Mouse (Mus musculus) intestine, embryonic 14.5 days (tissue): ENCODE data around the gene Specc1. TPM values are rescaled to one million over a fixed set of nuclear protein-coding genes. Genes with fewer than 3 reads are reported as not detected.
A peak's percentile ranks its signal among the peaks of the same experiment; 100 is the strongest.

ENCODE experiments used
- ATAC-seq: fragments of 200-750 bp; cut with Nextera tagmentation; replicated peaks from 2 replicates; pipeline ENCODE4 v1.8.0; 2017; ENCODE audit warnings: low read depth, moderate number of reproducible peaks, moderate TSS enrichment, moderate library complexity; ENCODE audit not compliant: low FRiP score, low TSS enrichment
- DNase-seq: peaks from one replicate; pipeline ENCODE4 v3.0.0-alpha.2; 2018; ENCODE audit warnings: low spot score
- H3K27ac ChIP-seq: fragments of 300-500 bp; sonication (generic); 2 replicates; pipeline ENCODE4 v1.5.1; 2014; ENCODE audit warnings: low read depth, mild to moderate bottlenecking, control low read depth
- H3K27me3 ChIP-seq: fragments of 300-500 bp; sonication (generic); replicated peaks from 2 replicates; pipeline ENCODE4 v1.6.1; 2014; ENCODE audit warnings: low read length, control low read depth; ENCODE audit not compliant: control insufficient read depth, insufficient read depth
- H3K36me3 ChIP-seq: fragments of 300-500 bp; sonication (generic); 2 replicates; pipeline ENCODE4 v1.6.1; 2014; ENCODE audit warnings: low read length, control low read depth; ENCODE audit not compliant: control insufficient read depth, insufficient read depth
- H3K4me1 ChIP-seq: fragments of 300-500 bp; sonication (generic); replicated peaks from 2 replicates; pipeline ENCODE4 v1.6.1; 2014; ENCODE audit warnings: low read length, control low read depth, mixed read lengths; ENCODE audit not compliant: control insufficient read depth, insufficient read depth
- H3K4me2 ChIP-seq: fragments of 300-500 bp; sonication (generic); 2 replicates; pipeline ENCODE4 v1.6.1; 2014; ENCODE audit warnings: low read length
- H3K4me3 ChIP-seq: fragments of 300-500 bp; sonication (generic); 2 replicates; pipeline ENCODE4 v1.5.1; 2014; ENCODE audit warnings: low read depth, low read length, control low read depth, mixed read lengths
- H3K9ac ChIP-seq: fragments of 300-500 bp; sonication (generic); 2 replicates; pipeline ENCODE4 v1.6.1; 2014; ENCODE audit warnings: mild to moderate bottlenecking, low read length
- H3K9me3 ChIP-seq: fragments of 300-500 bp; sonication (generic); 2 replicates; pipeline ENCODE4 v1.6.1; 2016; ENCODE audit warnings: low read length, control low read depth; ENCODE audit not compliant: control insufficient read depth
- WGBS: fragments of 180-500 bp; shearing (Covaris S2); extraction: QIAGEN DNeasy Blood & Tissue Kit; methylation state at CpG from one replicate; pipeline ENCODE4 v1.1.7; 2014; 5-methylcytosine and 5-hydroxymethylcytosine counted together
- polyA plus RNA-seq: library from polyadenylated mRNA; unstranded; fragments of >200 nt; fragmentation: Nextera tagmentation; extraction: Ambion mirVana; gene quantifications from 2 replicates; pipeline ENCODE4 v1.2.1, GENCODE M21; 2014

Specc1 gene
- polyA plus RNA-seq, 1 experiment from 2014 or later, result 10.5 TPM

DNA sequence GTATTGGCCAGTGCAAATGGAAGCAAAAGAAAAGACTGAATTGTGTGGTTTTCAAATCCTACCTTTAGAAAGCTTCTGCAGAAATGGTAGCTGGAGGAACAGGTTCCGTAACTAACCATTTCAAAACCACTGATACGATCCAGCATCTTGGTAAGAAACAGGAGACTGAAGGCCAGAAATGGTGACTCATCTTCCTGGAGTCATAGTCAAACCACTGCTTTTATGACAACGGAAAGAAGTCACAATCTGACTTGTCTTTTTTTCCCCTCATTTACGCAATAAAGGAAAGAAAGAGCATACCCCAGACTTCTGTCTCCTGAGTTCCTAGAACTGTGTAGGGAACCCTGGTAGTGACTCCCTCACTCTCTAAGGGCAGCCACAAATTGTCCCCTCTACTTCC, 228.3 kb downstream of the Specc1 start:
- no peak for ATAC-seq
- no peaks in the 10 kb centered on the region for H3K36me3 ChIP-seq
- H3K4me1 ChIP-seq, result no peaks in the 10 kb centered on the region
- no peak overlapping the region for H3K9ac ChIP-seq
- WGBS, result 87% methylated on average over 4 of the region's 4 CpGs
- no peaks in the 10 kb centered on the region for H3K9me3 ChIP-seq
- no peak overlapping the region for H3K4me2 ChIP-seq
- H3K27ac ChIP-seq, result no peak overlapping the region
- DNase-seq, result no peak
- no peak overlapping the region for H3K4me3 ChIP-seq
- no peaks in the 10 kb centered on the region for H3K27me3 ChIP-seq

DNA sequence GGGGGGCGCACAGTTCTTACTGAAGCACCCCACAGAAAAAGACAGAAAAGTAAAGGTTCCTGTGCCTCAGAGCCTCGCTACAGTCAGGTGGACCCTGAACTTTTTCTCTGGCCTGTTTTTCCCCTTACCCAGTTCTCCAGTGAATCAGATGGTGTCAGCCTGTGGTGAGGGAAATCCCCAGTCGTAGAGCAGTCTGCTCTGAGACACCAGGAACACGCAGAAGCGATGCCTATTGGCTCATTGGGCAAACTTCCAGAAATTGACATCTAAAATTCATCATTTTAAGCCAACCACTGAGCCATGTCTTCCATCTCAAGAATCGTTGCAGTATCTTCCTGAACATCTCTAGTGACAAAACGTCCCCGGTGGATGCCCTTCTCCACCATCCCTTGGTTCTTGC, 230.5 kb downstream of the Specc1 start:
- Histone ChIP-seq H3K9ac (no peak overlapping the region), H3K4me3 (no peak overlapping the region), H3K27me3 (no peaks in the 10 kb centered on the region), H3K4me1 (no peaks in the 10 kb centered on the region), H3K27ac (no peak overlapping the region), H3K36me3 (no peaks in the 10 kb centered on the region), H3K9me3 (no peaks in the 10 kb centered on the region), H3K4me2 (no peak overlapping the region)
- ATAC-seq, result no peak
- 86% methylated on average over 8 of the region's 8 CpGs for WGBS
- no peak for DNase-seq

DNA sequence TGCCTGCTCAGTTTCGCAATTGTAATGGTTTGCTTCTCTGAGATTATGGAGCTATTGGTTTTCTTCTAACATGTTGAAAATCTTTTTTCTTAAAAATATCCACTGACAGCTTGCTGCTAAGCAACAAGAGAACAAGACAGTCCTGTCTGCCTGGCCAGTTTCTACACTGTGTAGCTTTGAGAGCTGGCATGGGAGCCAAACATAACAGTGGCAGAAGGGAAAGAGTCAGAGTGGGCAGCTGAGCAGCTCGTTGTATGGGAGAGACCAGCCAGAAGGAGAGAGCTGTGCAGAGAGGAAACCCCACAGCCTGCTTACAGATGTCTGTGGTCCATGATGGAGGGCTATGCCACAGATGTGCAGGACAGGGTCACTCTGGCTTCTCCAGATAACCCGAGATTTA, 235.5 kb downstream of the Specc1 start:
- Histone ChIP-seq H3K9ac (no peak overlapping the region), H3K4me3 (no peak overlapping the region), H3K9me3 (no peaks in the 10 kb centered on the region), H3K4me1 (no peaks in the 10 kb centered on the region), H3K4me2 (no peak overlapping the region), H3K27ac (no peak overlapping the region), H3K27me3 (no peaks in the 10 kb centered on the region), H3K36me3 (no peaks in the 10 kb centered on the region)
- 74% methylated on average over 3 of the region's 3 CpGs for WGBS
- ATAC-seq (no peak), DNase-seq (peak; percentile 40)

DNA sequence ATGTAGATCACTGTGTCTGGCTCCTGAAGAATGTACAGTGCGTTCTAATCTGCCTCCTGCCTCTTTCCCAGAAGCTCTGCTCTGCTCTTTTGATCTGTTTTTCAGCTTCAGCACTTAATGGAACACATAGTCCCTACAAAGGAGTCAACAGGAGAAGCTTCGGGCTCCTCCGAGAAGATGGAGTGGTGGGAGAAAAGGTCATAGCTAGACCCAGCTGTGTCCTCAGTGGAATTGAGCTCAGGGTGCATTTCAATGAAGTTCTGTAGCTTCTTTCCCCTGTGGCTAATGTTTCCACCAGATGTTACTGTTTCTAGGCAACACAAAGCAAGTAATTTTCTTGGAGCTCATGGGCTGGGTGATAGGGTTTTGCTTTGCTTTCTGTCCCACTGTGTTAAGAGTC, 236.6 kb downstream of the Specc1 start:
- 91% methylated on average over 3 of the region's 3 CpGs for WGBS
- DNase-seq, result peak; percentile 7
- no peak for ATAC-seq

DNA sequence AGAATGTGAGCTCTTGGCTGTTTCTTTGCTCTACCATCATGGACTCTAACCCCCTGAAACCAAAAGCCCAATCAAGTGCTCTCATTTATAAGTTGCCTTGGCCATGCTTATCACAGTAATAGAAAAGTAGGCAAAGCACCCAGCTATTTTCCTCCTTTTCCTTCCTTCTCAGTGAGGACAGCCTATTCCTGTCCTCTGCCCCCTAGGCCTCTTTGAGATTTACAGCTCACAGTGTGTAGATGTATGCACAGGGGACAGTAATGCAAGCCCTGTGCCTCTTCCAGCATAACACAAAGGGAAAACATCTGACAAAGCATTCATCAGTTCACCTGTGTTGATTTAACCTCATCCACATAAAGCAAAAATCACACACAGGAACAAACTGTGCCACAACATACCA, 237.7 kb downstream of the Specc1 start:
- ATAC-seq, result no peak
- peak; percentile 31 for DNase-seq
- H3K9me3 ChIP-seq, result no peaks in the 10 kb centered on the region
- H3K4me1 ChIP-seq, result no peaks in the 10 kb centered on the region
- no peaks in the 10 kb centered on the region for H3K27me3 ChIP-seq
- no peak overlapping the region for H3K4me3 ChIP-seq
- H3K36me3 ChIP-seq, result no peaks in the 10 kb centered on the region
- no peak overlapping the region for H3K4me2 ChIP-seq
- no peak overlapping the region for H3K27ac ChIP-seq
- no peak overlapping the region for H3K9ac ChIP-seq

More for the DNA sequence above, 236.6 kb downstream of the Specc1 start:
- Histone ChIP-seq H3K36me3 (no peaks in the 10 kb centered on the region), H3K4me2 (no peak overlapping the region), H3K27ac (no peak overlapping the region), H3K27me3 (no peaks in the 10 kb centered on the region), H3K9ac (no peak overlapping the region), H3K4me1 (no peaks in the 10 kb centered on the region), H3K9me3 (no peaks in the 10 kb centered on the region), H3K4me3 (no peak overlapping the region)

DNA sequence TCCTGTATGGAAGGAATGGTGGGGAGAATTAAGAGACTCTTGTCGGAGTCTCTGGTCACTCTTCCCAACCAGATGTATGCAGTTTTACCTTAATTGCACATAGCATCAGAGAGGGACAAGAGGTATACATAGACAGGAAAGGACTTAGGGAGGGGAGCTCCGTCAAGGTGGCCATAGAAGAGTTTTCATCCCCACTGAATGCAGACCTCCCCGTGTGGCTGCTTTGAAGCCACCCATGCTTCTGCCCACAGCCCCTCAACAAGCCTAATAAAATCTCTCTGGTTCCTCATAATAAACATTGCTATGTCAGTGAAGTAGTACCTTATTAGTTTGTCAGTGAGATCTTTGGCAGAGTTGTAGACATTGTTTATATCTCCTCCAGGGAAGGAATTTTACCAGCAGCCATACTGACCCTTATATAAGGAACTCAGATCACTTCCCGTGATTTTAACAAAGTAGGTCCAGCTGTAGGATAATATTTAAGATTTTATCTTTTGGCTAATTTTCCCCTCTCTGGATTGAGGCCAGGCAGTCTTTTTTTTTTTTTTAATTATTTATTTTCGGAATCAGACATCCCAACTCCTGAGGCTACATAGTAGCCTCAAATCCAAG, 244.4 kb downstream of the Specc1 start:
- Histone ChIP-seq H3K36me3 (no peaks in the 10 kb centered on the region), H3K27ac (peak overlapping the region; percentile 1; the same call in 1 of the 2 replicates), H3K4me1 (peaks cover 6% of the 10 kb centered on the region), H3K4me3 (no peak overlapping the region), H3K27me3 (no peaks in the 10 kb centered on the region), H3K9me3 (no peaks in the 10 kb centered on the region), H3K9ac (no peak overlapping the region), H3K4me2 (no peak overlapping the region)
- WGBS, result 36% methylated on average over 5 of the region's 5 CpGs
- ATAC-seq, result no peak
- DNase-seq, result no peak

DNA sequence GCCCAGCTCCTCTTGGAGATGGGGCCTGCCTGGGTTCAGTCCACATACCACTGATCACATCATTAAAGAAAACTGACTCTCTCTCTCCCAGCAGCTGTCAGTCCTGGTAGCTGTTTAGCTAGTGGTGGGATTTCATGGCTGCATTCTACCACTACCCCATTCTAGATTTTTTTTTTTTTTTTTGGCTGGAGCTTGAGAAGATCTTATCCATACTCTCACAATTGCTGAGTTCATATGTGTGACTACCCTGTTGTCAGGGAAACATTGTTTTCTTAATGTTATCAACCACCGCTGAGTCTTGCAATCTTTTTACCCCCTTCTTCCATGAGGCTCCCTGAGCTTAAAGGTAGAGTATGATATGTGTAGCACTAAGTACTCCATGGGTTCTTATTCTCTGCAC, 246.1 kb downstream of the Specc1 start:
- no peak for ATAC-seq
- DNase-seq, result no peak
- no peaks in the 10 kb centered on the region for H3K27me3 ChIP-seq
- no peaks in the 10 kb centered on the region for H3K9me3 ChIP-seq
- H3K36me3 ChIP-seq, result no peaks in the 10 kb centered on the region
- no peak overlapping the region for H3K4me3 ChIP-seq
- no peak overlapping the region for H3K9ac ChIP-seq
- H3K4me2 ChIP-seq, result no peak overlapping the region
- 79% methylated on average over 1 of the region's 1 CpGs for WGBS
- H3K27ac ChIP-seq, result no peak overlapping the region
- H3K4me1 ChIP-seq, result peaks cover 6% of the 10 kb centered on the region

DNA sequence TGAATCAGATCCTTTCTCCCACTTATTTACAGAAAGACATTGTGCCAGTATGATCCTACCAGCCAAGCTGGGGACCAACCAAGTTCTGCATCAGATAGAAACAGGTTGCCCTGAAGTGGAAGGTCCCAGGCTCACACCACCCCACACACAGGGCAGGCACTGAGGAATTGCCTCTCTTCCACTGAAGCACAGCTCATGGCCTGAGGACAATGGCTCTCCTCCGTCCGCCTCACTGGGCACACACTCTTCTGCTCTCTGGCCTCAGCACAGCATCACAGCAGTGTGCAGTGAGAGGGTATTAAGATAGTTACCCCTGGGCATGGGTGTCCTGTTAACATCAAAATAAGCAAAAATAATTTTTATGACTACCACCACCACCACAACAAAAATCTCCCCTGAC, 252.5 kb downstream of the Specc1 start:
- no peaks in the 10 kb centered on the region for H3K27me3 ChIP-seq
- H3K4me3 ChIP-seq, result no peak overlapping the region
- DNase-seq (no peak), ATAC-seq (no peak)
- no peaks in the 10 kb centered on the region for H3K4me1 ChIP-seq
- no peak overlapping the region for H3K9ac ChIP-seq
- no peaks in the 10 kb centered on the region for H3K9me3 ChIP-seq
- no peaks in the 10 kb centered on the region for H3K36me3 ChIP-seq
- H3K4me2 ChIP-seq, result no peak overlapping the region
- no peak overlapping the region for H3K27ac ChIP-seq
- 93% methylated on average over 2 of the region's 2 CpGs for WGBS

DNA sequence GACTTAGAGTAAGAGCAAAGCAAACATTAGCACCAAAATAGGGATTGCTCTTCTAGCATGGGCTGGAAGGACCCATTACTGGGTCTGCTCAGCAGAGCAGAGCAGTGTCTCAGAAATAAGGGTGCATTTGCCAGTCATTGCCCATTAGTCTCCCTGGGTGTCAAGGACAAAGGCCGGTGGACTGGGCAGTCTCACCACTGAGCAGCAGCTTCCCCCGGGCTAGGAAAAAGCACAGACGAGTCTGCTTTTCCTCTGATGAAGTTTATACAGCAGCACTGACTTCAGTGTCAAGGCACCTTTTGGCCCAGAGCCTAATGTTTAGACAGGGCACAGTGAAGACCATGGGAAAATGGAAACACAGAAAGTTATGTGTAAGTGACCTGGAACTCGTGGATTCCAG, 253.3 kb downstream of the Specc1 start:
- WGBS, result 14% methylated on average over 4 of the region's 4 CpGs
- ATAC-seq (no peak), DNase-seq (no peak)
- H3K4me1 ChIP-seq, result no peaks in the 10 kb centered on the region
- no peak overlapping the region for H3K9ac ChIP-seq
- H3K9me3 ChIP-seq, result no peaks in the 10 kb centered on the region
- no peaks in the 10 kb centered on the region for H3K36me3 ChIP-seq
- no peak overlapping the region for H3K4me3 ChIP-seq
- no peak overlapping the region for H3K27ac ChIP-seq
- H3K27me3 ChIP-seq, result no peaks in the 10 kb centered on the region
- H3K4me2 ChIP-seq, result no peak overlapping the region
